Mouse (Mus musculus): Measurements from ENCODE around the gene Syngr1.

Syngr1 gene

GRCm38 (mm10) chr15:80090155-80090554 is 979 bp upstream of the Syngr1 start:
- DNase-seq (ENCODE audit: extremely low read depth, low read depth, low spot score), result no peak

DNA sequence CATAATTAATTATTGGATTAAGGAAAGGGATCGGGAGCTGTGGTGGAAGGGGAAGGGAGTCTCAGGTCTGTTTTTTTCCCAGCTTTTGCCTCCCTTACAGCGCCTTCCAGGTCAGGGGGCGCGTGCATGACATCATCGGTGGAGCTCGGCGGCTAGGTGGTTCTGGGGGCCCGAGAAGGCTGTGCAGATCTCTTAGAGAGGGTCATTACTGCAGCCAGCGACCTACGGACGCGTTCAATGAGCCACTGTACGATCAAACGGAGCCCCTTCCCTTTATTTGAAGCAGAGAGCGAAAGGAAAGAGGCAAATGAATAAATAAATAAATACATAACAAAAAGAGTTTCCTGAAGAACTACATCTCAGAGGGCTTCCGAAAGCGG is 403 bp upstream of the Syngr1 start:
- DNase-seq (ENCODE audit: extremely low read depth, low read depth, low spot score), result no peak

- DNase-seq (ENCODE audit: extremely low read depth, low read depth, low spot score), result no peak
These were observed 907 bp downstream of the Syngr1 start for GRCm38 (mm10) chr15:80092041-80092441.

GRCm38 (mm10) chr15:80092599-80092998 is 1.5 kb downstream of the Syngr1 start:
- no peak for DNase-seq (ENCODE audit: extremely low read depth, low read depth, low spot score)

DNA sequence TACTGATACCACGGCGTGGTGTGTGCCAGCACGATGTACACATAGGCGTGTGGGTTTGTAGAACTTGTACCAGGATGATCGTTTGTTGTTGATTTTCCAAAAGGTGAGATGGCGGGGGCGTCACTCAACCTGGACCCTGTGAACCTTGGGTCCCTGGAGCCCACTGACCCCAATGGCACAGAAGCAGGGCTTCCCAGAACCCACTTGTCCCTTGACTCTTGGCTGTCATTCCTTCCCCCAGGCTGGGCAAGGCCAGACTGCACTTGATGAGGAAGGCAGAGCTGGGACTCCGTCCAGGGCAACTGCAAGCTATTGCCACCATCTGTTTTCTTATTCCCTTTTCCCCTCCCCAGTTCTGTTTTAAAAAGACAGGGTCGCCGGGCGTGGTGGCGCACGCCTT is 3.1 kb downstream of the Syngr1 start:
- DNase-seq (ENCODE audit: extremely low read depth, low read depth, low spot score), result no peak

- DNase-seq (ENCODE audit: extremely low read depth, low read depth, low spot score), result peak; percentile 79
These were observed 4.5 kb downstream of the Syngr1 start for GRCm38 (mm10) chr15:80095596-80095995.

DNA sequence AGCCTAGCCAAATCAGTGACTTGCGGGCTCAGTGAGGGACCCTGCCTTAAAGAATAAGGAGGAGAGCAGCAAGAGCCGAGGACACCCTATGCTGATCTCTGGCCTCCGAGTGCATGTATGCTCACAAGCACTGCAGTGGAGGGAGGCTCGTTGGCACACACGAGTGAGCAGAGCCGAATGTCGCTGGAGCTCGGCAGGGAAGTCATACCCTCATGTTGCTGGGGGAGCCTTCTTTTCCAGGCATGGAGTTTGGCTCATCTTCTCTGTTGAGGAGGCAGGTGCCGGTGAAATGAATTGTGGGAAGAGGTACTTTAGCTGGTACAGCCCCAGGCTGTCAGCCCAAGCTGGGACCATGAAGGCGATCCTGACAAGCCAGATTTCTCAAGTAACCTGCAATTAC is 5.3 kb downstream of the Syngr1 start:
- no peak for DNase-seq (ENCODE audit: extremely low read depth, low read depth, low spot score)

DNA sequence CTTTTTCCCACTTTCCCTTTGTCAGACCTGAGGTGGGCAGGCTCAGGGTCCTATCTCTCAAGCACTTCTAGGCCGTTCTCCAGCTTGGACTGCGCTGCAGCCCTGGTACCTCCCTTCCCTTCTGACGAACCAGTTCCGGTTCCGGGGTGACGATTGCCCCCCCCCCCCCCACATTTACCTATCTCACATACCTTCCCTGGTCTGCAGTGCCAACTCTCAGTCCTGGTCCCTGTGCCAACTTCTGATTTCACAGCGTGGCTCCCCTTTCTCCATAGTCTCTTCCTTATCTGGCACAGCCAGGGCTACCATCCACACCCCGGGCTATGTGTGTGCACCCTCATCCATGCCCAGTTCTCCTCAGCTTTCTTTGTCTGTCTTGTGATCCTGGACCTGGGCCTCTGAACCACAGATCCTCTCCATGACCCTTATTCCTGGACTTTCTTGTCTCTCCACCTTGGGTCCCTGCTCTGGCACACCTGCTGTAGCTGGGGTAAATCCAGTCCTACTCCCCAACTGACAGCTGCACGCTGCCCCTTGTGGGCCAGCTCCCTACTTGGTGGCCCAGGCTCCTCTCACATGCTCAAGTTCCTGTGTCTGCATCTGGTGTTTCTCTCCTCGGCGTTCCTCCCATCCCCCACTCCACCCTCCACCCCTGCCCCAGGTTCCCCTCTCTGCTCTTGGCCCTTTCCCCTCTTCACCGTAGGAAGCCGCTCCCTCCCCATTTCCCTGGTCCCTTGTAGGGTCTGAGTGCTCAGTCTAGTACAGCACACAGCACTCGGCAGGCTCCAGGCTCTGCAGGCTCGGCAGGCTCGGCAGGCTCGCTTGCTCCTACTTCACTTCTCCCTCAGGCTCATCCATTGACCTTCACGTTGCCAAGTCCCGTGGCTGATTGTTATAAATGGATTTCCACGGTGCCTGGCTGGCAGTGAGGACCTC is 6.1 kb downstream of the Syngr1 start:
- no peak for DNase-seq (ENCODE audit: extremely low read depth, low read depth, low spot score)

DNA sequence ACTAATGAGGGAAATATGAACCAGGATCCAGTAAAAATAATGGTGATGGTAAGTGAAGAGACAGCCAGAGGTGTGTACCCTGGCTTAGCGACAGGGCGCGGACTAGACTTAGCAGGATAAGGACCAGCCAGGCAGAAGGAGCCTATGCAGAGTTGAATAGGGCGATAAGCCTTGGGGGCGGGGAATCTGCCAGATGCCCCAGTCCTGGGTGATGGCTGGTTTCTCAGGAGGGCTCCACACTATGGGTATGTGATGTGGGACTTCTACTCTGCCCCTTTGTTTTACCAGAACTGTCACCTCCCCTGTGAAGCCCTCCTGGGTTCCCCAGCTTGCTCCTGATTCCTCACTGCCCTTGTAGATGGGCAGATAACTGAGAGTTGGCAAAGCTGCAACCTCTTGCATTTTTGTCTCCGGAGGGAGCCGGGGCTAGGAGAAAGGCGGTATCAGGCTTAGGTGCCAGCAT is 6.9 kb downstream of the Syngr1 start:
- no peak for DNase-seq (ENCODE audit: extremely low read depth, low read depth, low spot score)

DNA sequence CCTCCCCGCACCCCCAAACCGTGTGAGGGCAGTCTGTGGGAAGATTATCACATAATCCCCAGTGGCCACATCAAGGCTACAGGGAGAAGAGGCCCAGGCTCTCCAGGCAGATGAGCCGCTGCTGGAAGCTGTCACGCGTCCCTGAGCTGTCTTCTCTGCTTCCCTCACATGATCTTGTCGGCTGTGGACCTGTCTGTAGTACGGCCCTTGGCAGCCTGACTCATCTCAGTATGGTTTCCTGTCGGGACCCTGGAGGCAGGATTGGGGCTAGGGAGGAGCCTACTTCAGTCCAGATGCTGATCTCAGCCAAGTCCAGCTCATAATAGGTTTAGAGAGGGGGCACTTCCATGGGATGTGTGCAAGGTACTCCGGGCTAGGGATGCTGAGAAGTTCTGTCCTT is 7.7 kb downstream of the Syngr1 start:
- no peak for DNase-seq (ENCODE audit: extremely low read depth, low read depth, low spot score)

DNA sequence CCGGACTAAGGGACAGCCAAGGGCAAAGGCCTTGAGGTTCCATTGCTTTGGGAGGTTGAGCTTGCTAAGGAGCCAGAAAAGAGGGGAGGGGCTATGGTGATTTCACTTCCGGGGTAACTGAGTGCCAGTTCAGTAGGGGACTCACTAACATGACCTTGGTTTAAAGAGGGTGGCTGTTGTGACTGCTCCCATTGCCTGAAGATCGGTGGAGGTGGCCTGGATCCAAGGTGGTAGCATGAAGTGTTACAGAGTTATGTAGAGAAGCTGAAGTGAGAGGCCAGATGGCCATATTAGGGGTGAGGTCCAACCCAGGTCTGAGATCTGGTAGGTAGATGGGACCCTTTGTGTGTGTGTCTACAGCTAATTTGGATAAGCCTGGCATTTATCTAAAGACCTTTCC is 8.3 kb downstream of the Syngr1 start:
- no peak for DNase-seq (ENCODE audit: extremely low read depth, low read depth, low spot score)

DNA sequence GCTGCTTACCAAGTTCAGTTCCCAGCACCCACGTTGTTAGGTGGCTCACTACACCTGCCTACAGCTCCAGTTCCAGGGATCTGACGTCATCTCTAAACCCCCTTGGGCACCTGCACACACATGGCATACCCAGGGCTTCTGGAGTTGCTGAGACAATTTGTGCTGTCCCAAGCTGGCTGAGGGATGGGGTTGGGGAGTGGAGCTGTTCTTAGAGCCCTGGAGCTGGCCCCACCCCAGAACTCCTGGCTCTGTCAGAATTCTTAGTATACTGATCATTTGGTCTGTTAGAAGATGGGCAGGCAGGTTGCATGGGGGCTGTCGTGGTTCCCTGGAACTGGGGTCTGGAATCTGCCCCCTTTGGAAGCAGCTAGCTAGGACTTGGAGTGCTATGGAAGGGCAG is 9.1 kb downstream of the Syngr1 start:
- DNase-seq (ENCODE audit: extremely low read depth, low read depth, low spot score), result no peak

DNA sequence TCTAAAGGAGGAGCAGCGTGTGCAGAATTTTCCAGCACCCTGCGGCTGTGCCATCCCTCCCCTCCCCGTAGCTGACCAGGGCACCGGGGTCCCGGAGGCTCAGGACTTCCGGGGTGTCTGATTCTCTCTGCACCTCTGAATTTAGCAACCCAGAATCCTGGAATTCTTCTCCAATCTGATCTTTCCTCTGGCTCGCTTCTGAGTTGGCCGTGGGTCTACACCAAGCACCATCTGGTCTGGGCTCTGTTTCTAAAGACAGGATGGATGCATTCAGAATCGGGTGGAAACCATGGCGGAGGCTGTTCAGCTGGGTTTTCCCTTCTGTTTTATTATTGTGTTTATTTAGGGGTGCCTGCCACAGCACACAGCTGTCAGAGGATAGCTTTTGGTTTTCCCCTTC is 9.7 kb downstream of the Syngr1 start:
- no peak for DNase-seq (ENCODE audit: extremely low read depth, low read depth, low spot score)

- no peak for DNase-seq (ENCODE audit: extremely low read depth, low read depth, low spot score)
These were observed 10.4 kb downstream of the Syngr1 start for GRCm38 (mm10) chr15:80101503-80101902.

DNA sequence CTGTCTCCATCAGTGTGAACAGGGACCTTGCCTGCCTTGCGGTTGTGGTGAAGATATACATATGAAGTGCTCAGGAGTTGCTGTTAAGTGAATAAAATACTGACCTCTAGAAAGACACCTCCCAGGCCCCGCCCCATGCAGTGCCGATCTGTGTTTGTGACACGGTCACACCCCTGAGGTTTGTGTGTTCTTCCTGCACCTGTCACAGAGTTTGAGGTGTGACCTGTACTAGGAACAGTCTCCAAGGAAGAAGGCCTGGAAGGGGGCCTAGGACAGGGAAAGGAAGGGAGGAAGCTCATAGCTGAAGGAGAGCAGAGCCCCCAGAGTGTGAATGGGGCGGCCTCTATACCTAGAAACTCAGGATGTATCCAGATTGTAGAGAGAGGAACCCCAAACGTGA is 11.4 kb downstream of the Syngr1 start:
- no peak for DNase-seq (ENCODE audit: extremely low read depth, low read depth, low spot score)

DNA sequence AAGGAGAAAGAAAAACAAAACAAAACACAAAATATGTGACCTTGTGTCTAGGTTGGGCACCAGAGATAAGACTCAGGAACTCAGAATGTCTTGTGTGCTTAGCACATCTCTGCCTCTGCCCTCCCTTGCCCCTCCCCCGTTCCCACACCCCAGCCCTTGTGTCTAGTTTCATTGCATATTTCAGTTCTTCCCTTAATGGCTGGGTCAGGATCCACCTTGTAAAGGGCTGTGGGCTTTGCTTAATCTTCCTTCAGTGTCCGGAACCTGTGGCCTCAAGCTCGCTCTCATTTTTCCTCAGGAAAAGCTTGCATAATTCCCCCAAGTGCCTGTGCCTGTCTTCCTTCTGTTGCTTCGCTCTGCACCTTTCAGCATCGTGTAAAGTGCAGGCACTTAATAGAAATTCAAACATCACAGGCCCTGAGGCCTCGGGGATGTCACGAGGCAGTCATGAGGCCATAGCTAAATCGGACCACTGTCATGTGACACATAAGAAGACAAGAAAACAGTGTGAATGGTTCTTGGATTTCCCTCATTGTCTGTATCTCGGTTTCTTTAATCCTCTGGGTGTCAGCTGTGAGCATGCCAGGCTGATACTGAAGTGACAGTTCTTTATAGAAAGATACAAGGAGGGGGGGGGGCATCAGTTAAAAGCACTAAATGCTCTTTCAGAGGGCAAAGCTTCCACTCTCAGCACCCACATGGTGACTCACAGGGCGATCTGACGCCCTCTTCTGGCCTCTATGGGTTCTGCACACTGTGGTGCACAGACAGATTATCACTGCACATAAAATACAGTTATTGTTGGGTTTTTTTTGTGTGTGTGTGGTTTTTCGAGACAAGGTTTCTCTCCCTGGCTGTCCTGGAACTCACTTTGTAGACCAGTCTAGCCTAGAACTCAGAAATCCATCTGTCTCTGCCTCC is 14.6 kb downstream of the Syngr1 start:
- no peak for DNase-seq (ENCODE audit: extremely low read depth, low read depth, low spot score)

GRCm38 (mm10) chr15:80107143-80107542 is 16.0 kb downstream of the Syngr1 start:
- DNase-seq (ENCODE audit: extremely low read depth, low read depth, low spot score), result no peak

DNA sequence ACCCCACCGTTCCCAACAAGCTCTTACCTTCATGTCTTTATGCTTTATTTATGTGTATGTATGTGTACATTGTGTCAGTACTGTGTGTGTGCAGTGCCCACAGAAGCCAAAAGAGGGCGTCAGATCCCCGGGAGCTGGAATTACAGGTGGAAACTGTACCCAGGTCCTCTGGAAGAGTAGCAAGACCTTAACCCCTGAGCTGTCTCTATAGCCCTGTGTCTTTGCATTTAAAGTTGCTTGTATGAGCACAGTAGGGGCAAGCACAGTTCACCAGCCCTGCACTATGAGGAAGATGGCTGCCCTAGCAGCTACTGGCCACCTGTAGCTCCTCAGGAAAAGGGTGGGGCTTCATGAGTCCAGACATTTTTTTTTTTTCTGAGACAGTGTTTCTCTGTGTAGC is 16.4 kb downstream of the Syngr1 start:
- no peak for DNase-seq (ENCODE audit: extremely low read depth, low read depth, low spot score)

- no peak for DNase-seq (ENCODE audit: extremely low read depth, low read depth, low spot score)
These were observed 20.3 kb downstream of the Syngr1 start for GRCm38 (mm10) chr15:80111436-80111835.

DNA sequence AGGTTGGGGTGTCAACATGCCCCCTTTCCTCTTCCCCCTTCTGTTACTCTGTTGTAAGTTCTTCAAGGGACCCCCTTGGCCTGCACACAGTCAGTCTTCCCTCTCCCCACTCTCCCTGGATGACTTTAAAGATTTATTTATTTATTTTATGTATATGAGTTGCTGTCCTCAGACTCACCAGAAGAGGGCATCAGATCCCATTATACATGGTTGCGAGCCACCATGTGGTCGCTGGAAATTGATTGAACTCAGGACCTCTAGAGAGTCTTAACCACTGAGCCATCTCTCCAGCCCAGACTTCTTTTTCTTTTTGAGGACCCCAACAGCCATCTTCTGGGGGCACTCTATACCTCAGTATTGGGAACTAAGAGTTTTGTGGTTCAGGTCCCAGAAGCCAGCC is 21.4 kb downstream of the Syngr1 start:
- DNase-seq (ENCODE audit: extremely low read depth, low read depth, low spot score), result no peak

DNA sequence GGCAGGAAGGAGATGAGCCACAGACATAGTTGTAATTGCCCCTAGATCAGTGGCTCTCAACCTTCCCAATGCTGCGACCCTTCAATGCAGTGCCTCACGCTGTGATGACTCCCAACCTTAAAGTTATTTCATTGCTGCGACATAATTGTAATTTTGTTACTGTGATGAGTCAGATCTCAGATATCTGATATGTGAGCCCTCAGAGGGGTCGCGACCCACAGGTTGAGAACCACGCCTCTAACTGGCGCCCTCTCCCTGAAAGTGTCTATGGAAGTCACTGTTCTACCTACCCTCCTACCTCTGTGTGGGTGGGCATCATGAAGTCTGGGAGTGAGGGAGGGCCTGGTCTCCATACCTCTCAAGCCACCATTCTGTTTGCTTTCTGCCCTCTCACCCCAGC is 23.3 kb downstream of the Syngr1 start:
- DNase-seq (ENCODE audit: extremely low read depth, low read depth, low spot score), result no peak

GRCm38 (mm10) chr15:80115256-80115655 is 24.1 kb downstream of the Syngr1 start:
- DNase-seq (ENCODE audit: extremely low read depth, low read depth, low spot score), result no peak
